1 mouse cellular context compared by ENCODE assay signal in genomic region chr15:100673585-100674391, GRCm38 (mm10).
TF ChIP-seq lines count a peak whose summit lies in the region.

No protein-coding gene starts in this region.

TF ChIP-seq in CH12.LX, 34 proteins besides CTCF, POLR2A, EP300 and RAD21:
- TF ChIP-seq MAZ (IDR thresholded peaks at IDR 0.05; ENCODE audit: low read depth, low read length), result peak; percentile 20; the same call in 1 of the 2 replicates
- 0 out of 2 replicates have a peak, but pooled peaks have one; percentile 5 for TF ChIP-seq ELF1 (IDR thresholded peaks at IDR 0.05; ENCODE audit: low read depth, low read length)
- TF ChIP-seq CHD2 (IDR thresholded peaks at IDR 0.05; ENCODE audit: low read length), result peak; percentile 53
- TF ChIP-seq ZKSCAN1 (IDR thresholded peaks at IDR 0.05; ENCODE audit: borderline replicate concordance, low read depth, low read length), result no peak
- no peak for TF ChIP-seq RCOR1 (conservative IDR thresholded peaks at IDR 0.05; ENCODE audit: low read depth, low read length)
- TF ChIP-seq IRF4 (IDR thresholded peaks at IDR 0.05; ENCODE audit: low read depth, low read length), result peak; percentile 39; the same call in 1 of the 2 replicates
TF ChIP-seq in CH12.LX: peak in this region for 4.
